Mouse (Mus musculus) CH12.LX (cell line): ENCODE measurements around the gene Ccdc86. TPM values are rescaled to one million over a fixed set of nuclear protein-coding genes. Genes with fewer than 3 reads are reported as not detected.

ENCODE experiments used
- DNase-seq: peaks from one replicate; pipeline ENCODE4 v3.0.0-alpha.2; 2013; ENCODE audit errors: extremely low read depth
- H3K27ac ChIP-seq: 2 replicates; pipeline ENCODE4 v1.5.1; 2012; ENCODE audit warnings: low read depth, mild to moderate bottlenecking, control low read depth, moderate library complexity; ENCODE audit not compliant: insufficient read depth
- H3K27me3 ChIP-seq: replicated peaks from 2 replicates; pipeline ENCODE3; 2012; ENCODE audit warnings: inconsistent platforms
- H3K36me3 ChIP-seq, 2 experiments: replicated peaks in 1 of 2; 2 replicates each; pipeline versions ENCODE3 to v1.6.1; 2012; ENCODE audit warnings: inconsistent platforms in 1 of 2, low read length in 1 of 2, mild to moderate bottlenecking in 1 of 2, mixed read lengths in 1 of 2, moderate library complexity in 1 of 2; ENCODE audit not compliant: control insufficient read depth in 1 of 2, insufficient read depth in 1 of 2
- H3K4me1 ChIP-seq, 2 experiments: 2 replicates each; pipeline ENCODE4 v1.6.1; 2012; ENCODE audit warnings: inconsistent platforms in 1 of 2, moderate library complexity in 1 of 2; ENCODE audit not compliant: insufficient read depth in 2 of 2, control insufficient read depth in 1 of 2
- H3K4me2 ChIP-seq: 2 replicates; pipeline ENCODE4 v1.6.1; 2012; ENCODE audit warnings: low read depth, mild to moderate bottlenecking, control low read depth; ENCODE audit not compliant: poor library complexity, insufficient read depth, severe bottlenecking
- H3K4me3 ChIP-seq, 3 experiments: fragments of 150-350 bp in 1 of 3; sonication (generic) in 1 of 3; replicated peaks in 1 of 3; 2 replicates each; pipeline versions ENCODE3 to v1.5.1; 2011 to 2012; ENCODE audit warnings: low read depth in 2 of 3, low read length in 2 of 3, mild to moderate bottlenecking in 2 of 3, moderate library complexity in 2 of 3, control low read depth in 1 of 3, improper control_type of control experiment in 1 of 3, inconsistent platforms in 1 of 3, mixed read lengths in 1 of 3; ENCODE audit not compliant: poor library complexity in 1 of 3
- H3K79me2 ChIP-seq: replicated peaks from 2 replicates; pipeline ENCODE4 v1.6.1; 2012; ENCODE audit warnings: mild to moderate bottlenecking, moderate library complexity; ENCODE audit not compliant: control insufficient read depth, poor library complexity, insufficient read depth, severe bottlenecking; ENCODE audit errors: extremely low read depth
- H3K9ac ChIP-seq: 2 replicates; pipeline ENCODE4 v1.6.1; 2012; ENCODE audit warnings: low read depth, mild to moderate bottlenecking, control low read depth, moderate library complexity; ENCODE audit not compliant: insufficient read depth
- H3K9me3 ChIP-seq: replicated peaks from 2 replicates; pipeline ENCODE3; 2012; ENCODE audit warnings: low read length, inconsistent platforms, mixed read lengths
- CHD1 ChIP-seq: IDR thresholded peaks from 2 replicates; pipeline ENCODE4 v1.6.1; 2012; ENCODE audit warnings: low read depth, low read length, improper control_type of control experiment, inconsistent platforms
- CHD2 ChIP-seq: IDR thresholded peaks from 2 replicates; pipeline ENCODE4 v1.6.1; 2011; ENCODE audit warnings: low read length, improper control_type of control experiment
- CTCF ChIP-seq, 2 experiments: IDR thresholded peaks in 1 of 2; conservative IDR thresholded peaks in 1 of 2; 2 replicates each; pipeline ENCODE4 v1.5.1; 2011 to 2012; ENCODE audit warnings: low read depth in 2 of 2, low read length in 2 of 2, improper control_type of control experiment in 1 of 2, inconsistent platforms in 1 of 2, mild to moderate bottlenecking in 1 of 2, moderate library complexity in 1 of 2
- ETS1 ChIP-seq: conservative IDR thresholded peaks from 2 replicates; pipeline ENCODE4 v1.6.1; 2012; ENCODE audit warnings: low read depth, mild to moderate bottlenecking, inconsistent platforms, low read length, improper control_type of control experiment, moderate library complexity
- HCFC1 ChIP-seq: IDR thresholded peaks from 2 replicates; pipeline ENCODE4 v1.6.1; 2012; ENCODE audit warnings: low read depth, mild to moderate bottlenecking, inconsistent platforms, low read length, improper control_type of control experiment
- JUN ChIP-seq: IDR thresholded peaks from 2 replicates; pipeline ENCODE4 v1.6.1; 2011; ENCODE audit warnings: low read depth, mild to moderate bottlenecking, low read length, improper control_type of control experiment, moderate library complexity; ENCODE audit not compliant: insufficient read depth
- JUND ChIP-seq: conservative IDR thresholded peaks from 2 replicates; pipeline ENCODE4 v1.6.1; 2011; ENCODE audit warnings: low read depth, low read length, improper control_type of control experiment
- MAFK ChIP-seq: IDR thresholded peaks from 2 replicates; pipeline ENCODE4 v1.6.1; 2011; ENCODE audit warnings: low read length, improper control_type of control experiment; ENCODE audit not compliant: insufficient replicate concordance
- MEF2A ChIP-seq: IDR thresholded peaks from 2 replicates; pipeline ENCODE4 v1.6.1; 2014; ENCODE audit warnings: low read depth, mild to moderate bottlenecking, inconsistent platforms, low read length, improper control_type of control experiment, borderline replicate concordance
- MYC ChIP-seq: IDR thresholded peaks from 2 replicates; pipeline ENCODE4 v1.6.1; 2011; ENCODE audit warnings: low read depth, mild to moderate bottlenecking, improper control_type of control experiment, low read length
- NRF1 ChIP-seq: IDR thresholded peaks from 2 replicates; pipeline ENCODE4 v1.6.1; 2014; ENCODE audit warnings: low read depth, mild to moderate bottlenecking, inconsistent platforms, low read length, improper control_type of control experiment, moderate library complexity
- POLR2A ChIP-seq: IDR thresholded peaks from 2 replicates; pipeline ENCODE4 v1.6.1; 2011; ENCODE audit warnings: low read depth, mild to moderate bottlenecking, improper control_type of control experiment, low read length
- POLR2AphosphoS2 ChIP-seq: IDR thresholded peaks from 2 replicates; pipeline ENCODE4 v1.6.1; 2011; ENCODE audit warnings: low read depth, low read length, improper control_type of control experiment
- RAD21 ChIP-seq: IDR thresholded peaks from 2 replicates; pipeline ENCODE4 v1.6.1; 2011; ENCODE audit warnings: low read depth, mild to moderate bottlenecking, low read length, improper control_type of control experiment, moderate library complexity
- RCOR1 ChIP-seq: conservative IDR thresholded peaks from 2 replicates; pipeline ENCODE4 v1.6.1; 2012; ENCODE audit warnings: low read depth, mild to moderate bottlenecking, inconsistent platforms, low read length, improper control_type of control experiment
- SIN3A ChIP-seq: IDR thresholded peaks from 2 replicates; pipeline ENCODE4 v1.6.1; 2012; ENCODE audit warnings: low read length, improper control_type of control experiment, inconsistent platforms
- SMC3 ChIP-seq: IDR thresholded peaks from 2 replicates; pipeline ENCODE4 v1.6.1; 2011; ENCODE audit warnings: low read depth, low read length, improper control_type of control experiment
- TBP ChIP-seq: conservative IDR thresholded peaks from 2 replicates; pipeline ENCODE4 v1.6.1; 2011; ENCODE audit warnings: low read depth, low read length, improper control_type of control experiment
- TCF12 ChIP-seq: IDR thresholded peaks from 2 replicates; pipeline ENCODE4 v1.6.1; 2014; ENCODE audit warnings: low read depth, mild to moderate bottlenecking, inconsistent platforms, low read length, improper control_type of control experiment
- UBTF ChIP-seq: IDR thresholded peaks from 2 replicates; pipeline ENCODE4 v1.6.1; 2012; ENCODE audit warnings: low read depth, mild to moderate bottlenecking, inconsistent platforms, low read length, improper control_type of control experiment, moderate library complexity
- ZC3H11A ChIP-seq: IDR thresholded peaks from 2 replicates; pipeline ENCODE4 v1.6.1; 2012; ENCODE audit warnings: low read depth, mild to moderate bottlenecking, inconsistent platforms, low read length, improper control_type of control experiment
- ZKSCAN1 ChIP-seq: IDR thresholded peaks from 2 replicates; pipeline ENCODE4 v1.6.1; 2012; ENCODE audit warnings: low read depth, inconsistent platforms, low read length, improper control_type of control experiment, borderline replicate concordance
- dilution Hi-C: fragments of 300-500 bp; cut with MboI; formaldehyde crosslinking; loops from 2 replicates; pipeline ENCODE4 v1.14.3; 2020; ENCODE audit warnings: low sequenced_read_pairs; ENCODE audit not compliant: extremely low pct_unique_long_range_greater_than_20kb, extremely low pct_ligation_motif_present
- in situ Hi-C: fragments of 300-500 bp; cut with MboI; formaldehyde crosslinking; loops from 3 replicates; pipeline ENCODE4 v1.14.3; 2019; ENCODE audit warnings: low sequenced_read_pairs, low pct_ligation_motif_present, low pct_unique_long_range_greater_than_20kb, mixed read lengths
- polyA plus RNA-seq: library from polyadenylated mRNA; unstranded; fragments of >175 nt; gene quantifications from 2 replicates; pipeline ENCODE4 v1.2.1, GENCODE M21; 2012; ENCODE audit warnings: low read depth; ENCODE audit not compliant: insufficient read length
- total RNA-seq, 2 experiments: library from RNA; depleted of rRNA; stranded (reverse); fragments of 300-350 nt in 1 of 2; fragments of >200 nt in 1 of 2; gene quantifications; 2 replicates each; pipeline ENCODE4 v1.2.3; 2012 to 2014

Gene Ccdc86
- total and polyA plus RNA-seq, 3 experiments = 9.5 to 44.8 (median 10.8) TPM

- no peak within 1 kb of the TSS for H3K4me2 ChIP-seq
- peaks cover 26% of the 10 kb centered on the region for H3K27me3 ChIP-seq
- dilution Hi-C loops = no loop called here
- TF ChIP-seq CHD2 (no peak), MYC (no peak), POLR2AphosphoS2 (no peak), MAFK (no peak), UBTF (no peak), POLR2A (no peak), NRF1 (no peak), SMC3 (no peak), RCOR1 (no peak), ZKSCAN1 (no peak)
- no peak within 1 kb of the TSS for H3K27ac ChIP-seq
- H3K4me3 ChIP-seq = no peak within 1 kb of the TSS
- H3K36me3 ChIP-seq = no peaks in the 10 kb centered on the region
- peaks cover 9% of the 10 kb centered on the region for H3K9me3 ChIP-seq
- H3K4me1 ChIP-seq = peaks cover 0 to 5% of the 10 kb centered on the region in 2 experiments; a peak in 3 of 4 replicates
- in situ Hi-C loops = no loop called here
- DNase-seq = no peak
- H3K79me2 ChIP-seq = no peaks in the 10 kb centered on the region
- H3K9ac ChIP-seq = no peak within 1 kb of the TSS
Observed at GRCm38 (mm10) chr19:10974238-10974865, 25.3 kb upstream of the Ccdc86 start, which contains the start of gene Ms4a10. Gene Ms4a10, minus strand, starts transcription at chr19:10974670.

GRCm38 (mm10) chr19:10973187-10973586, 24.1 kb upstream of the Ccdc86 start:
- dilution Hi-C loops (no loop called here), in situ Hi-C loops (no loop called here)
- H3K36me3 ChIP-seq = no peaks in the 10 kb centered on the region
- H3K4me2 ChIP-seq = no peak overlapping the region
- H3K4me1 ChIP-seq = no peaks in the 10 kb centered on the region
- H3K79me2 ChIP-seq = no peaks in the 10 kb centered on the region
- DNase-seq = no peak
- peaks cover 35% of the 10 kb centered on the region for H3K27me3 ChIP-seq
- H3K27ac ChIP-seq = no peak overlapping the region
- peaks cover 9% of the 10 kb centered on the region for H3K9me3 ChIP-seq
- H3K9ac ChIP-seq = no peak overlapping the region
- no peak overlapping the region for H3K4me3 ChIP-seq
- no peak for TF ChIP-seq CHD1
- TF ChIP-seq RAD21 = no peak
- TF ChIP-seq UBTF = no peak
- no peak for TF ChIP-seq CTCF (conservative IDR thresholded peaks at IDR 0.05 in 1 of 2, IDR thresholded peaks at IDR 0.05 in 1 of 2; ENCODE audit: low read depth in 2 of 2, low read length in 2 of 2)
- no peak for TF ChIP-seq HCFC1
- no peak for TF ChIP-seq ZC3H11A
- TF ChIP-seq JUN = no peak
- TF ChIP-seq TBP = no peak
- TF ChIP-seq ETS1 = no peak
- TF ChIP-seq JUND = no peak
- no peak for TF ChIP-seq MAFK
- no peak for TF ChIP-seq MEF2A
- no peak for TF ChIP-seq ZKSCAN1
- no peak for TF ChIP-seq SMC3
- no peak for TF ChIP-seq POLR2AphosphoS2
- no peak for TF ChIP-seq SIN3A
- no peak for TF ChIP-seq TCF12
- no peak for TF ChIP-seq RCOR1
- no peak for TF ChIP-seq CHD2
